Mouse (Mus musculus) embryonic fibroblast, embryonic 13.5 days (primary cell): ENCODE data around the gene Smarce1.

Experiments
- CTCF ChIP-seq: IDR thresholded peaks from 2 replicates; pipeline ENCODE4 v1.5.1; 2011; ENCODE audit warnings: mild to moderate bottlenecking, control low read depth, low read length, moderate library complexity, borderline replicate concordance; ENCODE audit not compliant: insufficient read depth
- POLR2A ChIP-seq: IDR thresholded peaks from 2 replicates; pipeline ENCODE4 v1.6.1; 2011; ENCODE audit warnings: low read depth, mild to moderate bottlenecking, control low read depth, low read length, moderate library complexity

DNA sequence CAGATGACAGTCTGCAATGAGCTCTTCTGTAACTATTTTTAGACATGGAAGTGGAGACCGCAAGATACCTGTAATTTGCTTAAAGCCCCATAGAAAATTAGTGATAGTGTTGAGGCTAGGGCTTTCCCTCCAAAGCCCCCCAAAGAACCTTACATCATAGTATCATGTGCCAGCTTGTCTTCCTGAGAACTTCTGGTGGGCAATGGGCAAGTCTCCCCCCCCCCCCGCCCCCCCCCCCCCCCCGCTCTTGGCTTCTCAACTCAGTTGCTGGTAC, 53.0 kb downstream of the Smarce1 start:
- TF ChIP-seq CTCF (no peak), POLR2A (no peak)
